Mouse (Mus musculus) olfactory bulb, adult 2 months (tissue): Measurements from ENCODE around the gene Spata13.

ENCODE experiments used
- CTCF ChIP-seq: fragments of 200-500 bp; IDR thresholded peaks from 2 replicates; pipeline ENCODE4 v1.5.1; 2012; ENCODE audit warnings: low read depth, mild to moderate bottlenecking, low read length, moderate library complexity; ENCODE audit not compliant: insufficient read depth
- POLR2A ChIP-seq: fragments of 200-500 bp; IDR thresholded peaks from 2 replicates; pipeline ENCODE4 v1.6.1; 2012; ENCODE audit warnings: mild to moderate bottlenecking, low read depth, low read length, moderate library complexity; ENCODE audit not compliant: insufficient read depth

DNA sequence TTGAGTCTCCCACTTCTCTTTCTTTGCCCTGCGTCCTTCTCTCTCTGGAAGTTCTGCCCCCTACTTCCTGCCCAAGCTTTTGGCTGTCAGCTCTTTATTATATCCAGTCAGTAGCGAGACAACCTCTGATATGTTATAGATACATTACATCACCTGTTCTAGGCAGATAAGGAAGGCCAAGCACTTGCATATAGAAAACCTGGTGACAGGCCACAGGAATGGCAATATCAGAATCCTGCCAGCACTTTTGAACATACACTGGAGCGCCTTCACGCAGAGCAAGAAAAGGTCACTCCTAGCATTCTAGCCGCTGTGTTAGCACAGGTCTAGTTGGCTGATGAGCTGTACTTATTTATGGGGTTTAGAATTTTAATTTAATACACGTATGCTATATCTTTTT lies 70.7 kb downstream of the Spata13 start:
- TF ChIP-seq CTCF (no peak), POLR2A (no peak)
